Mouse (Mus musculus): ENCODE data around the gene Spin1. TPM values are rescaled to one million over a fixed set of nuclear protein-coding genes. Genes with fewer than 3 reads are reported as not detected.
"Not testable (repeated sequence)": the region's sequence is repeated elsewhere in the genome, so short reads cannot be mapped to it uniquely, and the experiment has no call there.

Spin1 gene
- polyA plus RNA-seq, 1 experiment from 2014 or later: 63.4 TPM

- H3K4me1 ChIP-seq (replicated peaks): peaks cover 16% of the 10 kb centered on the region
- H3K36me3 ChIP-seq: peaks cover 28% of the 10 kb centered on the region
- H3K9ac ChIP-seq: no peak overlapping the region
- WGBS: 95% methylated on average over 2 of the region's 2 CpGs
- H3K27ac ChIP-seq (ENCODE audit: poor library complexity, severe bottlenecking): no peak overlapping the region
- no peaks in the 10 kb centered on the region for H3K9me3 ChIP-seq (replicated peaks)
- ATAC-seq (ENCODE audit: insufficient number of reproducible peaks, low FRiP score): no peak
- H3K4me2 ChIP-seq: no peak overlapping the region
- no peak overlapping the region for H3K4me3 ChIP-seq
- no peaks in the 10 kb centered on the region for H3K27me3 ChIP-seq (replicated peaks)
Observed at GRCm38 (mm10) chr13:51109517-51109916, 8.8 kb downstream of the Spin1 start.

GRCm38 (mm10) chr13:51114398-51114797, 13.7 kb downstream of the Spin1 start:
- H3K9me3 ChIP-seq (replicated peaks); H3K27me3 ChIP-seq (replicated peaks); H3K4me3 ChIP-seq; ATAC-seq (ENCODE audit: insufficient number of reproducible peaks, low FRiP score); H3K9ac ChIP-seq: not testable (repeated sequence)
- H3K36me3 ChIP-seq: peaks cover 25% of the 10 kb centered on the region
- WGBS: 18% methylated on average over 4 of the region's 4 CpGs
- peaks cover 42% of the 10 kb centered on the region for H3K4me1 ChIP-seq (replicated peaks)
- H3K27ac ChIP-seq (ENCODE audit: poor library complexity, severe bottlenecking): peak overlapping the region; percentile 9
- peak overlapping the region; percentile 26; the same call in 1 of the 2 replicates for H3K4me2 ChIP-seq

- no peak for ATAC-seq (ENCODE audit: insufficient number of reproducible peaks, low FRiP score)
- H3K9ac ChIP-seq: no peak overlapping the region
- H3K4me2 ChIP-seq: no peak overlapping the region
- H3K4me3 ChIP-seq: no peak overlapping the region
- no peak overlapping the region for H3K27ac ChIP-seq (ENCODE audit: poor library complexity, severe bottlenecking)
- no peaks in the 10 kb centered on the region for H3K9me3 ChIP-seq (replicated peaks)
- peaks cover 56% of the 10 kb centered on the region for H3K4me1 ChIP-seq (replicated peaks)
- no peaks in the 10 kb centered on the region for H3K27me3 ChIP-seq (replicated peaks)
- peaks cover 16% of the 10 kb centered on the region for H3K36me3 ChIP-seq
- 83% methylated on average over 3 of the region's 3 CpGs for WGBS
Observed at GRCm38 (mm10) chr13:51115762-51116161, 15.1 kb downstream of the Spin1 start.

- Histone ChIP-seq H3K9ac (no peak overlapping the region), H3K27me3 (replicated peaks) (no peaks in the 10 kb centered on the region), H3K4me2 (peak overlapping the region; percentile 50), H3K27ac (ENCODE audit: poor library complexity, severe bottlenecking) (peak overlapping the region; percentile 59; the same call in 1 of the 2 replicates), H3K4me1 (replicated peaks) (peaks cover 85% of the 10 kb centered on the region), H3K4me3 (no peak overlapping the region), H3K9me3 (replicated peaks) (no peaks in the 10 kb centered on the region), H3K36me3 (peaks cover 8% of the 10 kb centered on the region)
- ATAC-seq (ENCODE audit: insufficient number of reproducible peaks, low FRiP score): no peak
- WGBS: 2% methylated on average over 4 of the region's 4 CpGs
Observed at GRCm38 (mm10) chr13:51120734-51121133, 20.1 kb downstream of the Spin1 start.

GRCm38 (mm10) chr13:51121966-51122365, 21.3 kb downstream of the Spin1 start:
- no peaks in the 10 kb centered on the region for H3K27me3 ChIP-seq (replicated peaks)
- WGBS: 9% methylated on average over 1 of the region's 1 CpGs
- H3K9me3 ChIP-seq (replicated peaks): no peaks in the 10 kb centered on the region
- H3K4me2 ChIP-seq: no peak overlapping the region
- no peak overlapping the region for H3K4me3 ChIP-seq
- no peak overlapping the region for H3K27ac ChIP-seq (ENCODE audit: poor library complexity, severe bottlenecking)
- peaks cover 88% of the 10 kb centered on the region for H3K4me1 ChIP-seq (replicated peaks)
- peaks cover 8% of the 10 kb centered on the region for H3K36me3 ChIP-seq
- no peak overlapping the region for H3K9ac ChIP-seq
- ATAC-seq (ENCODE audit: insufficient number of reproducible peaks, low FRiP score): no peak

GRCm38 (mm10) chr13:51122771-51123170, 22.1 kb downstream of the Spin1 start:
- Histone ChIP-seq H3K9ac (no peak overlapping the region), H3K4me1 (replicated peaks) (peaks cover 92% of the 10 kb centered on the region), H3K4me2 (no peak overlapping the region), H3K9me3 (replicated peaks) (no peaks in the 10 kb centered on the region), H3K27me3 (replicated peaks) (no peaks in the 10 kb centered on the region), H3K27ac (ENCODE audit: poor library complexity, severe bottlenecking) (no peak overlapping the region), H3K36me3 (peaks cover 8% of the 10 kb centered on the region), H3K4me3 (no peak overlapping the region)
- no peak for ATAC-seq (ENCODE audit: insufficient number of reproducible peaks, low FRiP score)
- 88% methylated on average over 8 of the region's 8 CpGs for WGBS

- Histone ChIP-seq H3K4me2 (no peak overlapping the region), H3K27me3 (replicated peaks) (no peaks in the 10 kb centered on the region), H3K9me3 (replicated peaks) (no peaks in the 10 kb centered on the region), H3K27ac (ENCODE audit: poor library complexity, severe bottlenecking) (no peak overlapping the region), H3K9ac (no peak overlapping the region), H3K36me3 (peaks cover 22% of the 10 kb centered on the region), H3K4me1 (replicated peaks) (peaks cover 77% of the 10 kb centered on the region), H3K4me3 (no peak overlapping the region)
- no peak for ATAC-seq (ENCODE audit: insufficient number of reproducible peaks, low FRiP score)
- 67% methylated on average over 8 of the region's 8 CpGs for WGBS
Observed at GRCm38 (mm10) chr13:51125357-51125756, 24.7 kb downstream of the Spin1 start.

GRCm38 (mm10) chr13:51127906-51128305, 27.2 kb downstream of the Spin1 start:
- no peaks in the 10 kb centered on the region for H3K9me3 ChIP-seq (replicated peaks)
- no peak overlapping the region for H3K27ac ChIP-seq (ENCODE audit: poor library complexity, severe bottlenecking)
- H3K4me2 ChIP-seq: no peak overlapping the region
- H3K27me3 ChIP-seq (replicated peaks): no peaks in the 10 kb centered on the region
- peaks cover 37% of the 10 kb centered on the region for H3K36me3 ChIP-seq
- WGBS: 31% methylated on average over 2 of the region's 2 CpGs
- no peak for ATAC-seq (ENCODE audit: insufficient number of reproducible peaks, low FRiP score)
- H3K4me3 ChIP-seq: no peak overlapping the region
- H3K4me1 ChIP-seq (replicated peaks): peaks cover 51% of the 10 kb centered on the region
- H3K9ac ChIP-seq: no peak overlapping the region

GRCm38 (mm10) chr13:51128417-51128816, 27.7 kb downstream of the Spin1 start:
- no peak overlapping the region for H3K4me2 ChIP-seq
- 0 out of 2 replicates have a peak, but pooled peaks have one; percentile 25 for ATAC-seq (ENCODE audit: insufficient number of reproducible peaks, low FRiP score)
- no peaks in the 10 kb centered on the region for H3K27me3 ChIP-seq (replicated peaks)
- no peak overlapping the region for H3K27ac ChIP-seq (ENCODE audit: poor library complexity, severe bottlenecking)
- no peak overlapping the region for H3K4me3 ChIP-seq
- H3K9ac ChIP-seq: no peak overlapping the region
- peaks cover 42% of the 10 kb centered on the region for H3K36me3 ChIP-seq
- H3K9me3 ChIP-seq (replicated peaks): no peaks in the 10 kb centered on the region
- 49% methylated on average over 7 of the region's 7 CpGs for WGBS
- H3K4me1 ChIP-seq (replicated peaks): peaks cover 48% of the 10 kb centered on the region

- Histone ChIP-seq H3K27ac (ENCODE audit: poor library complexity, severe bottlenecking) (no peak overlapping the region), H3K4me2 (no peak overlapping the region), H3K27me3 (replicated peaks) (no peaks in the 10 kb centered on the region), H3K4me1 (replicated peaks) (peaks cover 27% of the 10 kb centered on the region), H3K9me3 (replicated peaks) (no peaks in the 10 kb centered on the region), H3K36me3 (peaks cover 46% of the 10 kb centered on the region), H3K9ac (no peak overlapping the region), H3K4me3 (no peak overlapping the region)
- WGBS: 73% methylated on average over 10 of the region's 10 CpGs
- ATAC-seq (ENCODE audit: insufficient number of reproducible peaks, low FRiP score): no peak
Observed at GRCm38 (mm10) chr13:51131179-51131578, 30.5 kb downstream of the Spin1 start.

- Histone ChIP-seq H3K4me1 (replicated peaks) (peaks cover 19% of the 10 kb centered on the region), H3K9me3 (replicated peaks) (no peaks in the 10 kb centered on the region), H3K9ac (no peak overlapping the region), H3K36me3 (peaks cover 44% of the 10 kb centered on the region), H3K4me2 (no peak overlapping the region), H3K27ac (ENCODE audit: poor library complexity, severe bottlenecking) (no peak overlapping the region), H3K27me3 (replicated peaks) (no peaks in the 10 kb centered on the region), H3K4me3 (no peak overlapping the region)
- ATAC-seq (ENCODE audit: insufficient number of reproducible peaks, low FRiP score): no peak
- WGBS: 86% methylated on average over 4 of the region's 4 CpGs
Observed at GRCm38 (mm10) chr13:51136315-51136714, 35.6 kb downstream of the Spin1 start.

- H3K27ac ChIP-seq (ENCODE audit: poor library complexity, severe bottlenecking): peak overlapping the region; percentile 50; the same call in 1 of the 2 replicates
- ATAC-seq (ENCODE audit: insufficient number of reproducible peaks, low FRiP score): peak; percentile 51
- no peaks in the 10 kb centered on the region for H3K9me3 ChIP-seq (replicated peaks)
- peaks cover 45% of the 10 kb centered on the region for H3K36me3 ChIP-seq
- no peak overlapping the region for H3K9ac ChIP-seq
- 51% methylated on average over 2 of the region's 2 CpGs for WGBS
- H3K27me3 ChIP-seq (replicated peaks): no peaks in the 10 kb centered on the region
- H3K4me1 ChIP-seq (replicated peaks): peaks cover 19% of the 10 kb centered on the region
- H3K4me3 ChIP-seq: no peak overlapping the region
- H3K4me2 ChIP-seq: no peak overlapping the region
Observed at GRCm38 (mm10) chr13:51136996-51137701, 36.5 kb downstream of the Spin1 start.

All from heart, embryonic 12.5 days (tissue).